Mouse (Mus musculus) urinary bladder, postnatal 0 days (tissue): ENCODE results near the gene Dok1. TPM values are rescaled to one million over a fixed set of nuclear protein-coding genes. Genes with fewer than 3 reads are reported as not detected.

Experiments used
- microRNA-seq: library from miRNA; unstranded; fragments of <30 nt; microRNA quantifications from one replicate; pipeline ENCODE4, GENCODE M21; 2016
- polyA plus RNA-seq: library from polyadenylated mRNA; unstranded; fragments of >200 nt; fragmentation: Nextera tagmentation; extraction: Ambion mirVana; gene quantifications from 2 replicates; pipeline ENCODE4 v1.2.1, GENCODE M21; 2015

Dok1 gene
- polyA plus RNA-seq = 20.9 TPM in 2 replicates

DNA sequence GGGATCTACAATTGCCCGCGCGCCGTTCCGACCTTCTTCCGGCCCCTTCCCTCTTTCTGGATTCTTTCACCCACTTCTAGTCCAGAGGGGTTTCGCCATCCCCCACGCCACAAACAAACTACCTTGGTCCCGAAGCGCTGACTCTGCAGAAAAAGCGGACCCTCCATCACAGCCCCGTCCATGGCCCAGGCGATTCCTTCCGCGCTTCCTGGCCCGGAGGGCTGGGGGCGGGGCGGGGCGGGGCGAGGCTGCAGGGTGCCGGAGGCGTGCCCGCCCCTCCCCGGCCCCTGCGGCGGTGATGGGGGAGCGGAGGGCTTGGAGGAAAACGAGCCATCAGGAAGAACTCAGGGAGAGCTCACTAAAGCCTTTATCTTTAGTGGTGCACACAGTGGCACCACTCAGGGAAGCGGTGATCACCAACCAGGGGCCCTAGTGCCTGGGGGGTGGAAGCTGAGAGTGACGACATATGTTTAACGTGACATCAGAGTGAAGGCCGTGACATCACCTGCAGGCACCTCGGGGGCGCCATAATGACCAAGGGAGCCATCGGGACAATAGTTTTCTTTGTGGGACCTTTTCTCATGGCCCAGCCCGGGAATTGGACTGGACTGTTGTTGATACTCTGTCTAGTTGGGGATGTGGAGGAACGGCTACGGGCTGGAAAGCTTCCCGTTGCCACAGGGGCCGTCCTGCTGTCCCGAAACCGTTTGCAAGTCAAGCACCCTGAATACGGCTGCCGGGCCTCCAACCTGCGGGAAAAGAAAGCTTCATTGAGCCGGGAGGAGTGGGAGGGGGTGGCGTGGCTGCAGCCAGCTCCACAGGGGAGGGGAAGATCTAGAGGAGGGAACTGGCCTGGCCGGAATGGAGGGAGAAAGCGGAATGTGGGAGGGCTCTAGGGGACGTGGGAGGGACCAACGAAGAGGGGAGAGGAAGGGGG, at the start of gene Dok1, which contains the start of gene Loxl3:
Gene Dok1 (minus strand): TSS at position 223 of the 937 bp plus-strand sequence.
Gene Loxl3 (plus strand): TSS at position 925 of the 937 bp plus-strand sequence.

DNA sequence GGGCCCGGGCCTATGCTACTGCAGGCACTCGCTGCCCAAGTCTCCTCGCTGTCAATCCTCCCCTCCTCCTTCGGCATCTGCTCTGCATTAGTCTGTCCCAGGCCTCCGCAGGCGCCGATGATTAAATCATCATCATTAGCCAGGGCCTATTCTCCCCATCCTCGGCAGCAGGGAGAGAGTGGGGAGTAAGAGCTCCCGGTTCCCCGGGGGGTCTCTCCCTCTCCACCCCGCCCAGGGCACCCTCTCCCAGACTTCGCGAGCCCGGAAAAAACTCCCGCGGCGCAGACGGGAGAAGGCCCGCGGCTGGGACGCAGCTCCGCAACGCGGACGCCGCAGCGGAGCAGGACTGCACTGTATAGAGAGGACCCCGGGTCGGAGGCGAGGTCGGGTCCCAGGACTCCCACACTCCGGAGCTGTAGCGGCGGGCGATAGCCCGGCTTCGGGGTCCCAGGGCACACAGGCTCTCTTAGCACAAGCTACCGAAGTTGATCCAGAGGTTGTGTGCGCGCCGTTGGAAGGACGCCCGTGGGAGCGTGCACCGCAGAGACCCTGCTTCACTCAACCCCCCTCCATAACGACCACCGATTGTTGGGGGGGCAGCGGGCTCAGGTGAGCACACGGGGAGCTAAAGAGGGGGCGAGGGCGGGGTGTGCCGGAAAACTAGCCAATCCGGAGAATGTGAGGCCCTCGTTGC, 44.5 kb upstream of the Dok1 start, which contains the start of gene Pcgf1:
Gene Pcgf1 (plus strand): TSS at position 240 of the 694 bp plus-strand sequence.

GRCm38 (mm10) chr6:83070247-83070310, 36.8 kb upstream of the Dok1 start, which contains the start of gene Tlx2:
Gene Tlx2 (minus strand): TSS chr6:83070293.

DNA sequence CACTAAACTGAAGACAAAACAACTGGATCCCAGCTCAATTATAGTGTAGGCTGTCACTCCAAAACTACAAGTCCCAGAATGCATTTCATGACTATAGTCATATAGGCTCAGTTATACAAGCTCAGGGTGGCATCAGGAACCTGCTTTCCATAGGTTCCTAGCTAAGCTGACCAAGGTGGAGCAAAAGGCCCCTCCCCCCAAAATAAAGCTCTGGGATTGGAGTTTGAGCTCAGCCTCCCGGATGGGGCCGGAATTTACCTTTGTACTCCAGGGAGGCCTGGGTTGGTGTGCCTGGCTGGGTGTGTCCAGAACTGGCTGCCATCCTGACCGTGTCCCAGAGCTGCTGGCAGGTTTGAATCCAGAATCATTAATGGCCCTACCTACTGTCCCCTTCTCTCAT, 24.5 kb upstream of the Dok1 start, which contains the start of gene Dqx1:
Gene Dqx1 (plus strand): TSS at position 55 of the 400 bp plus-strand sequence.

DNA sequence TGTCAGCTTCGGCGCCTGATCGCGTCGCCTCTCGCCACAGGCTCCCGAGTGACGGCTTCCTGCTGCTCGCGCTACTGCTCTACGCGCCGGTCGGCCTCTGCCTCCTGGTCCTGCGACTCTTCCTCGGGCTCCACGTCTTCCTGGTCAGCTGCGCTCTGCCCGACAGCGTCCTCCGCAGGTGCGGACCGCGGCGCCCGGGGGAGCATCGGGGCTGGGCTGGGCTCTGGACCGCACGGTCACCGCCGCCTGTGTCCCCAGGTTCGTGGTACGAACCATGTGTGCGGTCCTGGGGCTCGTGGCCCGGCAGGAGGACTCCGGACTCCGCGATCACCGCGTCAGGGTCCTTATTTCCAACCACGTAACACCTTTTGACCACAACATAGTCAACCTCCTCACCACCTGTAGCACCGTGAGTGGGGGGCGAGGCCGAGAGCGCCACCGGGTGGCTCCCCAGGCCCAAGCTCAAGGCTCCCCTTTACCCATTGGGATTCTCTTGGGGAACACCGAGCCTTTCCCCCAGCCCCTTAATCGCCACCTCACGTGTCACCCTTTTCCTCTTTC, 21.7 kb upstream of the Dok1 start, which contains the start of gene Htra2:
Gene Htra2 (minus strand): TSS at position 403 of the 561 bp plus-strand sequence.

DNA sequence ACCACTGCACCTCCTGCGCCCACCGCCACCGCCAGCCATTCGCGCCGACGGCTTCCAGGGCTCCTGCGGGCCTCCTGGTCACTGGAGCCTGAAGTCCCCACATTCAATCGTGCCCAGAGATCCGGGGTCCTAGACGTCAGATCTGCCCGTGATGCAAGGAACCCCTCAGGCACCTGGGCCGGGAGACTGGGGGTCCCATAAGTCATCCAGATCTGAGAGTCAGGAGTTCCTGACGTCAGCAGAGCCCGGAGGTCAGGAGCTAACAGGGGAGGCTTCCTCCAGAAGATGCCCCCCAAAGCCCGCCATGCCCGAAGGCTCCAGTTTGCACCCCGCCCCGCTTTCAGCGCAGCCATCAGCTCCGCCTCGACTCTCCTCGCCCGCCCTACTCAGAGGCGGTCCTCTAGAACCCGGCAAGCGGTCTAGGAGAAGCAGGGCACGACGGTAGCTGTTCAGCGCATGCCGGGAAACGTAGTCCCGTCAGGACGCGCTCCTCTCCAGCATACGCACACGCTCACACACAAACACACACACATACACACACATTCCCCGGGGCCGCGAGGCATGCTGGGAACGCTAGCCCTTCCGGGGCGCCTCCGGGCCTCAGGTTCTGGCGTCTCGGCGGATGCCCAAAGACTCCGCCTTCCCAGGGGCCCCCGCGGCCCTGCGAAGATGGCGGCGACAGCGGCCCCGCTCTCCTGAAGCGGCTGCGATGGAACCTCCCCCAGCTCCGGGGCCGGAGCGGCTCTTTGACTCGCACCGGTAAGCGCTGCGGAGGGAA, 21.0 kb upstream of the Dok1 start, which contains the start of gene Aup1:
Gene Aup1 (plus strand): TSS at position 448 of the 778 bp plus-strand sequence.

Small RNAs within 50 kb of the gene (microRNA-seq; reads per million reads assigned to microRNA genes)
- not detected for gene Mir7040

Other genes with a start within 250 kb of the Dok1 start
- gene Sema4f, start 93.7 kb downstream of the Dok1 start, polyA plus RNA-seq = 0.08 and 0.22 TPM in 2 replicates
- gene M1ap, start 86.6 kb downstream of the Dok1 start, polyA plus RNA-seq = 0.23 and 0.34 TPM in 2 replicates
- 9.6 and 9.8 TPM in 2 replicates for gene Loxl3, start 702 bp upstream of the Dok1 start, polyA plus RNA-seq
- gene Aup1, start 21.1 kb upstream of the Dok1 start, polyA plus RNA-seq = 130 and 134 TPM in 2 replicates
- gene Htra2, start 21.8 kb upstream of the Dok1 start, polyA plus RNA-seq = 66.1 and 69.7 TPM in 2 replicates
- gene Dqx1, start 24.4 kb upstream of the Dok1 start, polyA plus RNA-seq = 3.3 and 4.1 TPM in 2 replicates
- gene Tlx2, start 36.8 kb upstream of the Dok1 start, polyA plus RNA-seq = 0.46 and 0.62 TPM in 2 replicates
- gene Pcgf1, start 44.4 kb upstream of the Dok1 start, polyA plus RNA-seq = 9.2 and 12.1 TPM in 2 replicates
- gene Lbx2, start 52.9 kb upstream of the Dok1 start, polyA plus RNA-seq = 0.21 TPM in 1 of 2 replicates, not detected in the other
- 0.71 and 0.80 TPM in 2 replicates for gene Ccdc142, start 68.1 kb upstream of the Dok1 start, polyA plus RNA-seq
- gene Gm42688, start 68.1 kb upstream of the Dok1 start, polyA plus RNA-seq = 0.82 and 1.1 TPM in 2 replicates
- 127 TPM in 2 replicates for gene Mrpl53, start 75.6 kb upstream of the Dok1 start, polyA plus RNA-seq
- 18.7 and 21.6 TPM in 2 replicates for gene Mogs, start 82.0 kb upstream of the Dok1 start, polyA plus RNA-seq
- 48.6 and 53.4 TPM in 2 replicates for gene Wbp1, start 88.1 kb upstream of the Dok1 start, polyA plus RNA-seq
- 7.6 and 8.2 TPM in 2 replicates for gene Ino80b, start 92.0 kb upstream of the Dok1 start, polyA plus RNA-seq
- 7.2 and 9.3 TPM in 2 replicates for gene Rtkn, start 102.0 kb upstream of the Dok1 start, polyA plus RNA-seq
- 1.6 and 1.8 TPM in 2 replicates for gene Wdr54, start 122.9 kb upstream of the Dok1 start, polyA plus RNA-seq
- gene 1700003E16Rik, start 122.9 kb upstream of the Dok1 start, polyA plus RNA-seq = 0.51 and 0.66 TPM in 2 replicates
- gene Dctn1, start 132.4 kb upstream of the Dok1 start, polyA plus RNA-seq = 62.5 and 72.3 TPM in 2 replicates
- gene Slc4a5, start 186.4 kb upstream of the Dok1 start, polyA plus RNA-seq = 0.17 TPM in 1 of 2 replicates, not detected in the other